Mouse (Mus musculus) heart, postnatal 0 days (tissue): ENCODE measurements around the gene Exosc2.

Experiments
- CTCF ChIP-seq: IDR thresholded peaks from 2 replicates; pipeline ENCODE4 v1.5.1; 2016; ENCODE audit warnings: antibody characterized with exemption, control low read depth, low read depth
- EP300 ChIP-seq: IDR thresholded peaks from 2 replicates; pipeline ENCODE4 v1.6.1; 2016; ENCODE audit warnings: antibody characterized with exemption, low read depth

DNA sequence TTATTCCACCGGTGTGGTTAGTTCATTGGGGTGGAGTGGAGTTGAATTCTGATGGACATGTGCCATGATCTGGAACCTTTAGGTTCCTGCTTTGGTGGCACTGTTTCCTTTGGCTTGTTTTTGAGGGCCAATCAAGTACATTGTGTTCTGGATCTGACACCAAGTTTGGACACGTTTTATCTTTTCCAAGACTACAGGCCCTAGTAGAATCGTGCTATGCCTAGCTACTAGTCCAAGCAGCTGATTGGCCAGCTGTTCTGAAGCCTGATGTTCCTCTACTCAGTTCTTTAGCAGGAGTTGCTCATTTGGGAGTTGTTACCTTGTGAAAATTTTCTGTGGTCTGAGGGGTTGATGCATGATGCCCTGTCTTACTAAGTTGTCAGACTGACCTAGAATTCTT is 43.3 kb downstream of the Exosc2 start:
- no peak for TF ChIP-seq CTCF
- no peak for TF ChIP-seq EP300
